Mouse (Mus musculus) retina, adult 2 months (tissue): Measurements from ENCODE around the gene Hmgn5.

Experiments
- DNase-seq: peaks from one replicate; pipeline ENCODE4 v3.0.0-alpha.2; 2012; ENCODE audit warnings: low read depth, low spot score

Hmgn5 gene

DNA sequence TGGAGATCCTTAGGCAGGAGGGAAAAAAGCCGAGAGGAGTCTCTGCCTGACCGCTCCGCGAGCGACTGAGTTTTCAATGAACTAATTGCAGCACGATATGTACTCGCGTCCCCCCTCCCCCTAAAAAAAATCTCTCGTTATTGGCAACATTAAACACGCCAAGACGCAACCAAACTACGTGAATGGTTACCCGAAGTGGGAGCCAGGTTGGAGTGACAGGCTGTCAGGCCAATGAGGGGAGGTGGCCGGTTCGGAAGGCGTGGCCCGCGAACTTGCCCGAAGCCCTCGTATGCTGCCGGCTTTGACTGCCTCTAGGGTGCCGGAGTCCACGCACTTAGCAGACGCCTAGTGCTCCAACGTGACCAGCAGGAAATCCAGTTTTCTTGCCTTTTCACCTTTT, at the start of gene Hmgn5:
Gene Hmgn5 (minus strand): TSS at position 122 of the 400 bp plus-strand sequence.
- peak; percentile 72 for DNase-seq

GRCm38 (mm10) chrX:109047773-109048172, 34.6 kb upstream of the Hmgn5 start:
- DNase-seq, result no peak

- DNase-seq, result no peak
These were observed 13.0 kb upstream of the Hmgn5 start for GRCm38 (mm10) chrX:109026224-109026623.

GRCm38 (mm10) chrX:109020858-109021257, 7.7 kb upstream of the Hmgn5 start:
- DNase-seq, result no peak

- no peak for DNase-seq
These were observed 962 bp upstream of the Hmgn5 start for GRCm38 (mm10) chrX:109014166-109014565.

GRCm38 (mm10) chrX:109013686-109014085, 482 bp upstream of the Hmgn5 start:
- DNase-seq, result no peak

DNA sequence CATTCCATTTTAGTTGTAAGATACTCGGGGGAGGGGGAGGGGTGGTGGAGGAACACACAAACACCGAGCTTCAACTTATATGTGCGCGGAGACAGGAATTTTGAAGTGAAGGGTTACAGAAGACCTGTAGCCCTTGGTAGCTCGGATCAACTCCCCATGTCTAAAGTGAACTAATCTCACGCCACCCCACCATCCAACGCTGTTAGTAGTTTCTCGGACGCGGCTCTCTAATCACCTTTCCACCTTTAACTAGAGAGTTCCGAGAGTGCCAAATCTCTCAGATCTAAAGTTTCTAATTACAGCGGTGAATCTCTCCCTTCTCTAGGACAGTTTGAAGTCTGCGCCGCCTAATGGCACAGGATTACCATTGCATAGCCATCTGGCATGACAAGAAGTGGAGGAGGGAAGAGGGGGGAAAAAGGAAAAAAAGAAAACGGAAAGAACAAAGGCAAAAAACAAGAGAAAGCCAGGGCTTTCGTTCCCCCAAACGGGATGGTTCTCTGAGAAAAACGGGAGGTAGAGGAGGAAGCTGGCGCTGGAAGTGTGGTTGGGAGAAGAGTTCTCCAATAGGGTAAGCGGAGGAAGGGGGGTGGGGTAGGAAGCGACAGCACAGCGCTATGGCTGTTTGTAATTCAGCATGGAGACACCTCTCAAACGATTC, 703 bp downstream of the Hmgn5 start:
- DNase-seq, result peak; percentile 28

GRCm38 (mm10) chrX:109011611-109012185, 1.5 kb downstream of the Hmgn5 start:
- DNase-seq, result peak; percentile 1

DNA sequence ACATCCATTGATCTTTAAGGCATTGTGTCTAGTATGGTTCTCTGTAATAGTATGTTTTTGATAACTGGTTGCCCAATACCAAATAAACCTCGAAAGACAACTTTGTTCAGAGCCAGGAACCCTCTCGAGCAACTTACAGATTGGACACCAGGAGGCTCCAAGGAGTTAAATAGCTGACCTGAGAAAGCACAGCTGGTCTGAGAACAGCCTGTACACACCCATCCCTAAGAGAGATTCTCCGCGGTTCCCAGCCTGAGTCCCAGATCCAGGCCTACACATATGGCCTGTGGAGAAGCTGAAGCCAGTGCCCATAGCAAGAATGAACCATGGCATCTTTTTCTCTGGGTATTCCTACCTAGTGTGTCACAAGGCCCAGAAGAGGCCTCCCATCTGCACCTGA, 11.9 kb downstream of the Hmgn5 start:
- no peak for DNase-seq
